Mouse (Mus musculus): Measurements from ENCODE around the gene Nobox. TPM values are rescaled to one million over a fixed set of nuclear protein-coding genes. Genes with fewer than 3 reads are reported as not detected.

The Nobox gene
- not detected in 2 replicates for total RNA-seq (2015; ENCODE audit: low replicate concordance)
- not detected in 2 replicates for total RNA-seq (2017; ENCODE audit: low replicate concordance)

DNA sequence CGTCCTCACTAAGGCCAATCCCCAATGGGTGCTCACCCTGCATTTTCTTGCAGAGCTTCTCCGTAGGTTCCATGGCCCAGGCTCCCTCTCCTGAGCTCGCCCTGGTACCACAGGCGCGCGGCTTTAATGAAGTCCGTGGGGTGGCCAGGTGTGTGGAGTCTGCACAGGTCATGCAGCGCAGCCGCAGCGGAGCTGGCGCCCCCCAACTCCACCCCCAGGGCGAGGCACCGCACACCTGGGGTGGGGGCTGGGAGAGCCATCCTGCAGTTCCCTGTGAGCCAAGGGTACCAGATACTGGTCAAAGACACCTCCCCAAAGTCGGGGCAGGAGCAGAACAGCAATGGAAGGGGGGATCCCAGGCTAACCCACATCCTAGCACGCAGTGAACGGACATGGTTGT lies at the start of gene Nobox:
TSS of gene Nobox (minus strand) at position 101 of the 400 bp plus-strand sequence.
- no peak for ATAC-seq (replicated peaks; ENCODE audit: low FRiP score, poor library complexity, severe bottlenecking)

DNA sequence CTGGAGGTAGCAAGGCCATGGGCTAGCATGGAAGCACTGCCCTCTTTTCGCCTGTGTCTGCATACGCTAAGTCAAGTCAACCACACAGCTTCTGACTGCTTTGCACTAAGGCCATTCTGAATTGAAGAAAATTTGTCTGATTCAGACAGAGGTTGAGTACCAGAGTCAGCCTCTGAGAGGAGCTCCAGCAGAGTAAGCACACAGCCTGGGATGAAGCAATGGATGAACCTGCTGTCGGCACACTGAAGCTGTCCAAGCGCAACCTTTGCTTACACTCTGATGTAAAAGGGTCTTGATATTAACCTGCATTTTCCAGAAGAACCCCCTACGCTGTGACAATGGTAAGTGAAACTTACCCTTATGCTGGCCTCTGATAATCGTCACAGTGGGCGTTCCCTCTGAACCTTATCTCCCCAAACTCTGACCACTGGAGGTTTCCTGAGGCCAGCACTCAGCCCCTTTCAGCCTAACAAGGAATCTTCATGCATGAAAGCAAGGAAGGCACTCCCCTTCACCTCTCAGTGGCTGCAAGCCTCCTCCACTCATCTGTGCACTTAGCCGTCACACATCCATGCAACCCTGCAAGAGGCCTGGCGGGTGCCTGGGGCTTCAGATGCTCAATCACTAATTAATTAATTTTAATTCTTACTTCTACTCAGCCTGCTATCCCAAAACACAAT lies 45.3 kb upstream of the Nobox start:
- ATAC-seq (replicated peaks; ENCODE audit: low FRiP score, poor library complexity, severe bottlenecking), result no peak

GRCm38 (mm10) chr6:43353446-43353845 lies 44.1 kb upstream of the Nobox start:
- no peak for ATAC-seq (replicated peaks; ENCODE audit: low FRiP score, poor library complexity, severe bottlenecking)

DNA sequence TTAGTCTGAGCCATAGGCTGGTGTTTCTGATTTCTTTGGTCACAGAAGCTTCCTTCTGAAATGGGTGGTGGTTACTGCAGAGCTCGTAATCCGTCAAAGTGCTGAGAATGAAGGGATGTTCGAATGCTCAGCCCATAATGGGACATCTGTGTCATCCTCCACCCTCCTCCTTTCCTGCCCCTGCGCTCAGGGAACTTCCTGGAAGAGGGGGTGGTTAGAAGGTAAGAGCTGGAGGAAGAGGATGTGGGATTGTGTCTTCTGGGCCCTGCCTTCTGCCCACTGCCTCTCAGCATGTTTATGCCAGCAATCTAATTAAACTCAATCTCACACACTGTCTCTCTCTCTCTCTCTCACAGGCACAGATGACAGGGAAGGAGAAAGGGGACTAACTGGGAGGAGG lies 39.7 kb upstream of the Nobox start:
- ATAC-seq (replicated peaks; ENCODE audit: low FRiP score, poor library complexity, severe bottlenecking), result no peak

GRCm38 (mm10) chr6:43347637-43348036 lies 38.3 kb upstream of the Nobox start:
- no peak for ATAC-seq (replicated peaks; ENCODE audit: low FRiP score, poor library complexity, severe bottlenecking)

DNA sequence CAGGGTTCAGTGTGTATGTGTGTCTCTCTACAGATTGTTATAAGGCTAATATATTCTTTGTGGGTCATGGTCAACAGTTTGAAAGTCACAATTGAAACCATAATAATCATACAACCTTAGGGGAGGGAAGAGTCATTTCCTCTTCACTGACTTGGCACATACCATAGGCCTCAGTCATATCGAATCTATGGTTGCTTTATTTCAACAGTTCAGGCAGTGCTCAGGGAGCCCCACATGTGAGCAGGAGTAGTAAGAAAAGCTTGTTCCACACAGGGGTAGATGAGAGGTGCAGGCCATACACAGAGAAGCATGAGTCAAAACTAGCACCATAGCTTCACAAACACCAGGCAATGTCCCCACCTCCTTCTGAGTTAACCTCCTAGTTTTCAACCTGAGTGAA lies 33.7 kb upstream of the Nobox start:
- no peak for ATAC-seq (replicated peaks; ENCODE audit: low FRiP score, poor library complexity, severe bottlenecking)

DNA sequence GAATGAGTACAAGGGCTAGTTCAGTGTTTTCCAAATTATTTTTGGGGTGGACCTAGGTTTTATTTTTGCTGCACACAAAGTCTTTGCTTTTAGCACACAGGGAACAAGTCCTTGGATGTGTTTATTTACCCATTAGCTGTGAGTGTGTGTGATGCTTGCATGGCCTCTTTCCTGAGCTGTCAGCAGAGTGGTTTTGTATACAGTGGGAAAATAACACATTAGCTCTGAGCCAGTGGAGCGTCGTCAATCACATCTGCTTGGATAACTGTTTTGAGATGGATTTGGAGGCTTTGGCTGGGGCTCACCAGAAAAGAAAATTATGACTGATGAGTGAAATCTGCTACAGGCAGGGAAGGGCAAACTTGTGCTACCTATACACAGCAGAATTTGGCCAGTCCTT lies 33.0 kb upstream of the Nobox start:
- ATAC-seq (replicated peaks; ENCODE audit: low FRiP score, poor library complexity, severe bottlenecking), result no peak

GRCm38 (mm10) chr6:43338804-43339203 lies 29.4 kb upstream of the Nobox start:
- no peak for ATAC-seq (replicated peaks; ENCODE audit: low FRiP score, poor library complexity, severe bottlenecking)

GRCm38 (mm10) chr6:43337491-43337961 lies 28.2 kb upstream of the Nobox start:
- no peak for ATAC-seq (replicated peaks; ENCODE audit: low FRiP score, poor library complexity, severe bottlenecking)

GRCm38 (mm10) chr6:43335619-43336234 lies 26.4 kb upstream of the Nobox start:
- ATAC-seq (replicated peaks; ENCODE audit: low FRiP score, poor library complexity, severe bottlenecking), result no peak

DNA sequence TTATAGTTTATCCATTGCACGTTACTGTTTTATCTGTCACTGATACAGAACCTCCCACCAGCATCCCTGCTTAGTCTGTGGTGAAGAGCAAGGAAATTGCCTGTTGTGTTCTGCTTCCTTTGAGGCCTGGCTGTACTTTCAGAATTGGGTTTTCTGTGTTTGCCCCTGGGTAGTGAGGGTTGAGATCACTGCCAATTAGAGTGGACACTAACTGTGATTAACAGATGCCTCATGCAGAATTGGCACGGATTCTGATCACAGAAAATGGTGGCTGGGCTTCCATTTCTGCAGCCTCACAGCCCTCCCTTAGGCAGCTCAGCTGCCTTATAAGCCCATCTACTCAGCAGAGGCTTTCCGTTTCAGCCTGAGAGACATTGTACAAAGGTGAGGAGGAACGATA lies 24.1 kb upstream of the Nobox start:
- no peak for ATAC-seq (replicated peaks; ENCODE audit: low FRiP score, poor library complexity, severe bottlenecking)

- no peak for ATAC-seq (replicated peaks; ENCODE audit: low FRiP score, poor library complexity, severe bottlenecking)
These were observed 3.8 kb upstream of the Nobox start for GRCm38 (mm10) chr6:43312961-43313656.

GRCm38 (mm10) chr6:43312546-43312945 lies 3.2 kb upstream of the Nobox start:
- ATAC-seq (replicated peaks; ENCODE audit: low FRiP score, poor library complexity, severe bottlenecking), result no peak

- ATAC-seq (replicated peaks; ENCODE audit: low FRiP score, poor library complexity, severe bottlenecking), result no peak
These were observed 717 bp upstream of the Nobox start for GRCm38 (mm10) chr6:43310071-43310470.

DNA sequence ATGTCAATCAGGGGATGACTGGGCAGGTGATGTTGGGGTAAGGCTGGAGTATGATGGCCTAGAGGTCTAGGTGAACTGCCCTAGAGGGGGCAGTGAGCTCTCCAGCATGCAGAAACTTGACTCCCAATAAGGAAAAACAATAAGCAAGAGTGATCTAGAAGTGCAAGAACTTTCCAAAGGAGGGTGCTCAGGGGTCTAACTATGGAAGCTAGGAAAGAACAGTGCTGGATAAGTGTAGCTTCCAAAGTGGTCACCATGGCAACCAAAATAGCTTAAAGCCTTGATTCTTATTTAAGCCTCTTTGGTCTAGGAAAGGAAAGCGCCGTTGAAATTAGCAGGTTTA lies 11.9 kb downstream of the Nobox start:
- ATAC-seq (replicated peaks; ENCODE audit: low FRiP score, poor library complexity, severe bottlenecking), result no peak

DNA sequence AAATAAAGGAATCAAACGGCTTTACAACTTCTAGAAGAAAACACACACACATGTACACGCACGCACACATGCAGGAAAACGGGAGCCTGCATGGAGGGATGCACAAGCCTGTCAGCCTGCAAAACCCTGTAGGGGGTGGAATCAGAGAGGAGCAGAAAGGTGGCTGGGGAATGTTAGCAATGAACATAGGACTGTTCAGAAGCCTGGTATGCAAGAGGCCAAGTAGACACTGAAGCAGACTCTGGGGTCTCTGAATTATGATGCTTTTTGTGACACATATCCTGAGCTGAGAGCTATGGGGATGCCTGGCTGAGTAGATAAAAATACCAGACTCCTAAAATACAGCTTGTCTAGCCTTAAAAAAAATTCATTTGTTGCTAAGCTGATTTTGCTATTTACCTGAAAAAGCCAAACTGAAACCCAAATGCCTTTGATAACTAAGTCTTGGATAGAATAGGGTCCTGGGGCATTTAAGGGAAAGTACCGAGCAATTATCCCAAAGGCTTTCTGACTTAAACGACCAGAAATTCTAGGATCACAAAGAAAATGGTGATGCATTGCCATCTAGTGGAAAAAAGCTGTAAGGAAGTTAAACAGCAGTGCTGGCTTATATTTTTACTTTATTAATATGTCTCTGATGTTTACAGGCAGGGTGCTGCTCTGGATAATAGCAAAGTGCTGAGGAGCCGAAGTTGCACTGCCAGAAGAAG lies 12.4 kb downstream of the Nobox start:
- ATAC-seq (replicated peaks; ENCODE audit: low FRiP score, poor library complexity, severe bottlenecking), result no peak

GRCm38 (mm10) chr6:43295908-43296307 lies 13.4 kb downstream of the Nobox start:
- ATAC-seq (replicated peaks; ENCODE audit: low FRiP score, poor library complexity, severe bottlenecking), result no peak

GRCm38 (mm10) chr6:43293175-43293574 lies 16.2 kb downstream of the Nobox start:
- no peak for ATAC-seq (replicated peaks; ENCODE audit: low FRiP score, poor library complexity, severe bottlenecking)

DNA sequence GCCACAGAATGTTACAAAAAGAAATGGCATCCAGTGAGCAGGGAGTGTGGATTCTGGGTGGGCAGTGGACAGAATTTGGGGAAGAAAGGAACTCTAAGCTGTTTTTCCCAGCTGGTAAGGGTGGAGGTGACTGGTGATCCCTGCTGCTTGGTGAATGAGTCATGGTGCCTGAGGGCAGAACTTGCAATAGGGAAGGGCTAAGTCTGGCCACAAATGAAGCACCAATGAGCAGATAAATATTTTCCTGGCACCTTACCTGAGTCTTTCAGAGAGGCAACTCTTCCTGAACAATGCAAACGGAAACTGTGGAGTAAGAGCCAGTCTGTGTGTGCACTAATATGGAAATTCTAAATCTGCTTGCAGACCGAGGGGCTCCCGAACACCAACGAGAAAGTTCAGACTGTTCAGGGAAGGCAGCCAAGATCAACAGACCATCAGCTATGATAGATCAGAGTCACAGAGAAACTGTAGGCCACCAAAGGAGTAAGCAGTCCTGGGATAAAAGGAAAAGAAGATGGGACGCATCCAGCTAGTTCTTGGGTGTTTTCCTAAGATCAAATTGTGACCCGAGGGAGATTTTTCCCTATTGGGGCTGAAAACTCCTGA lies 16.8 kb downstream of the Nobox start:
- no peak for ATAC-seq (replicated peaks; ENCODE audit: low FRiP score, poor library complexity, severe bottlenecking)

GRCm38 (mm10) chr6:43292041-43292440 lies 17.3 kb downstream of the Nobox start:
- ATAC-seq (replicated peaks; ENCODE audit: low FRiP score, poor library complexity, severe bottlenecking), result no peak

Measured in erythroid progenitor cell, adult 5-6 weeks (primary cell).